Mouse (Mus musculus) cerebellum, postnatal 4 days (tissue): Measurements from ENCODE around the gene Poc1b.
"Not testable (repeated sequence)": the region's sequence is repeated elsewhere in the genome, so short reads cannot be mapped to it uniquely, and the experiment has no call there.

Experiments
- DNase-seq, 2 experiments: peaks; one replicate each; pipeline ENCODE4 v3.0.0; 2022; ENCODE audit warnings: low spot score in 2 of 2, mixed read lengths in 1 of 2

Gene Poc1b

GRCm38 (mm10) chr10:99157697-99158096 lies 50.9 kb downstream of the Poc1b start:
- DNase-seq: not testable (repeated sequence)

DNA sequence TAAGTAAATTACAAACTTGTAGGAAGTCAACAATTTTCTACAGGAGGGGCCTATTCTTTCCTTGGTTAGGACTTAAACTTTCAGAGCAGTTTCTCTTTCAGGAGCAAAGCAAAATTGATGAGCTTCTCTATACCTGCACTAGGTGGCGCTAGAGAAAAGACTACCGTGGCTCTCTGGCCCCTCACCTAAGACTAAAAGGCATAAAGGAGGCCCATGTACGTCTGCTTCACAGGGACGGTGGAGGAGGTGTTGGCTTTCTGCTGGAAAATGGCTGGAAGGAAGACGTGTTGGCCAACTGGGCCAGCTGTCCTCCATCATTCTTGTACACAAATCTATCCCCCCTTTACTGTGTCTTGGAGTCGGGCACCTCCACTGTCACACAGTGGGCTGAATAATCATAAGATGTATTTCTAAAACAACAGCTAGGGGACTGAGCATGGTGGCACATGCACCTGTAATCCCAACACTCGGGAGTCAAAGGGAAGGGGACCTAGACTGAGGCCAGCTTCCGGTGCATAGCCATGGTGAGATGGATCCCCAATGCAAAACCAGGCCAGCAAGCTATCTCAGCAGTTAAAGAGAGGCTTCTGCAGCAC lies 55.2 kb downstream of the Poc1b start:
- no peak for DNase-seq

GRCm38 (mm10) chr10:99163002-99163401 lies 56.2 kb downstream of the Poc1b start:
- no peak for DNase-seq

DNA sequence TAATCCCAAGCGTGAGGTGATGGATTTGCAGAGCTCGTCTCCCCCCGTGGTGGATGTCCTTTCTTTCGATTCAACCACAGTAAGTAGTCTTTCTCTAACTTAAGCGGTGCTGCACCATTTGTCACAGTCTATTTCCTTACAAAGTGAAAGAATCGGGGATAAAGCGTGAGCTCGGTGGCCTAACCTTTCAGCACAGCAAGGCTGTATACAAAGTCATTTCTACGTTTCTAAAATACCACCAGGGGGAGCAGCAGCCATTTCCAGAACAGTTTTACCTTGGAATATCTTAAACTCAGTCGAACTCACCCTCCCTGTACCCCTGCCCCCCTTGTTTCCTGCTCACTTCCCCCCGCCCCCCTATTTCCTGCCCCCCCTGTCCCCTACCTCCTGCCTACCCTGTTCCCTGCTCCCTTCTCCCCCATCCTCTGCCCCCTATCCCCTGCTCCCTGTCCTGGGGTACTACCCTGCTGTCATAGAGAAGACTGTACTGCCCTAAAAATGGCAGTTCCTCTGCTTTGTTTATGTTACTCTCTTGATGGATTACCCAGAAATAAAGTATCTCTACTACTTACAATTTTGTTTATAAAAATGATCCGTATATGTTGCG lies 58.1 kb downstream of the Poc1b start:
- peak in 1 of 2 experiments; percentile 30 for DNase-seq

DNA sequence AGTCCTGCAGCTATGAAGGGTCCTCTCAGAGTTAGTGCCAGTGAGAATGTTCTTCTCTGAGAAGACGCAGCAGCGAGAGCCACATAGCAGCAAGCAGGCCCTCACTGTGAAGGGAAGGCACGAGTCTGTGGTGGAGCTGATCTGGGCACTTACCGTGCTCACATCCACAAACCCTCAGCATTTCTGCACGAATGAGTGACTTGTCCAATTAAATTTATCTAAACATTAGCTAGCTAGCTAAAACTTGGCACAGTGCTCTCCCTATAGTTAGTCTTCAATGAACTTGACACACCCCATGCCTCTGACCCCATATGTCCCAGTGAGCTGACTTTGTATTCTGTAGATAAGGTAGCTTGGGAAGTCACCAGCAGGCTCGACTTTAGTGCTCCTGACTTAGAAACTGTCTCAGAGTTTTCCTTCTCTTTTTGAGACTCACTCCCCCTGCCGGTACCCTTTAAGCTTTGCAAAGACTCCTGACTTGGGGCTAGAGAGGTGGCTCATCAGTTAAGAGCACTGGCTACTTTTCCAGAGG lies 59.0 kb downstream of the Poc1b start:
- DNase-seq: no peak

DNA sequence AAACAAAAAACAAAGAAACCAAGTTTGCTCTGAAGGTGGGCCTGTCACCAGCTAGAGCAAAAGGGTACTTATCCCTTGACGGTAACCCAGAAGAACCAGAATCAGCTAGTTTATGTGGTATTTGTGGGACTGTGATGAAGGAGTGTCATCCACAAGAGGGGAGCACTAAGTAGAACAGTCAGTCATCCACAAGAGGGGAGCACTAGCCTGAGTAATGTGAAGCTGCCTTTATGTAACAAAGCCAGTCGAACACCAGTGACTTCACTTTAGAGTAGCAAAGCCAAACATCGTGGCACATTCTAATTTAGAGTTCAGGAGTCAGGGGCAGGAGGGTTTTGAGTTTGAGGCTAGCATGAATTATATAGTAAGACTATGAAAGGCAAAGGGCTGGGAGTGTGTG lies 59.6 kb downstream of the Poc1b start:
- no peak for DNase-seq

DNA sequence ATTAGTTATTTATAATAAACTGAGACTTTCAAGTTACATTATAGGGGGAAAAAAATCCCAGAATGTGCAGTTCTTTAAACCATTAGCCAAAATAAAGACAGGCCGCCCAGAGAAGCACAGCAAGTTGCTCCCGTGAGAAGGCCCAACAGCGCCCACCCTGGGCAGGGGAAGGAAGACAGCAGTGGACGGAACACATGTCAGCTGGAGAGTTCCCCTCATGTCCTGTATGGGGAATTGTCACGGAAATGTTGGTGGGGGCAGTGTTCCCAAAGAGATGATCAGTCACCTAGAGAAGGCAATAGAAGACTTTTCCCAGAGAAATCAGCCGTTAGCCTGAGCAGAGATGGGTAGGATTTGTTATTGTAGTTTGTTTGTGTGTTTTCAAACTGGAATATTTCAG lies 61.6 kb downstream of the Poc1b start:
- DNase-seq: no peak

- DNase-seq: peak in 1 of 2 experiments; percentile 19
These were observed 62.3 kb downstream of the Poc1b start for GRCm38 (mm10) chr10:99168840-99169764.

DNA sequence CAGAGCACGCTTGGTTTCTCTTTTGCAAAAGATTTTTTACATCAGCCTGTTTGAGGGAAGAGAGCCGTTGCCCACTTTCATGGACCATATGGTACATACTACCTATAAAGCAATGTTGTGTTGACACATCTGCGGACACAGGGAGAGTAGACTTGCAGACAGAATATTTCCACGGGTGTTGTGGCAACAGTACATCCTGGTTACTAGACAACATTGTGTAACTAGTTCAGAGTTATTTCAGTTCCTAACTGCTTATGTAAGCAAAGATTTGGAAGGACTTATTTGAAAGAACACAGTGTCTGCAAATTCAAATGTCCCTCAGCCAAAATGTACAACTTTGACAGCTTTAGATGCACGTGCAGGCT lies 62.9 kb downstream of the Poc1b start:
- no peak for DNase-seq

GRCm38 (mm10) chr10:99171961-99172497 lies 65.2 kb downstream of the Poc1b start:
- peak in 1 of 2 experiments; percentile 17 for DNase-seq

DNA sequence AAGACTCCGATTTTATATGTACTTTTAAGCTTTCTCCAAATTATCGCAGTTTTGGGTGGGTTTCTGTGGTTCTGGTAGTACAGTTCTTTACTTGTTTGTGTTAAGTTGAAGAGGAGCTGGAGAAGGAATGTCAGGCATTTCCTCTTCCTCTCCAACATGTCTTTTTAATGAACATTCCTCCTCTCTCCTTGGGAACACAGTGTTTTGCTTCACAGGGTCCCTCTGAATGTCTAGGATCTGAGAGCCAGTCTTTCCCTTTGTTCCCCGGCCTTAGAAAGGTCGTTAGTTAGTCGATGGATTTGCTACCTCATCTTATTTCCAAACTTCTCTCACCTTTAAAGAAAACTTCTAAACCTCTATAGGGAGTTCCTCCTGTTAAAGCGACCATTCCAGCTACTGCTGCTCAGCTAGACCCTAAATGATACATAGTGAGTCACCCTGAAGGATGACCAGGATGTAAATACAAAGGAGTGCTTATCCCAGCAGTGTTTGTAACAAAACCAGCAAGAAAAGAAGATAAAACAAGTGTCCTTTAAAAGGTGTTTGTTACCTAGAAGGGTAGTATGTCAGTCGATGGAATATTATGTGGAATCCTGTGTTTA lies 66.2 kb downstream of the Poc1b start:
- no peak for DNase-seq

GRCm38 (mm10) chr10:99176911-99177310 lies 70.1 kb downstream of the Poc1b start:
- no peak for DNase-seq

GRCm38 (mm10) chr10:99178118-99178517 lies 71.3 kb downstream of the Poc1b start:
- DNase-seq: no peak

- no peak for DNase-seq
These were observed 72.3 kb downstream of the Poc1b start for GRCm38 (mm10) chr10:99179122-99179521.

DNA sequence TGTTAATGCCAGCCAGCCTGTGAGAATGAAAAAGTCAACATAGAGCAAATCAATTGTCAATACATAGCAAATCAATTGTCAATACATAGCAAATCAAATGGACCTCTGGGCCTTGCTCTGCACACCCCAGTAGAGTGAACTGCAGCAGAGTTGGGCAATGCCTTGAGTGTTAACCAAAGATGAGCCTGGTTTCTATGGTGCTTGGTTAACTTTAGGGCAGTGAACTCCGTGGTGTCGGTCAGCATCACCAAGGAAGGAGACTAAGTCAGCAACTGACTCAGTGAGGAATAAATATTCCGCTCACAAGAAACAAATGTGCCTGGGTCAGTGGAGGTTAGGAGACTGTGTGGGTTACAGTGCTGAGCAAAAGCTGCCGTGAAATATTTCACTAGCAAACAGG lies 72.7 kb downstream of the Poc1b start:
- DNase-seq: no peak

DNA sequence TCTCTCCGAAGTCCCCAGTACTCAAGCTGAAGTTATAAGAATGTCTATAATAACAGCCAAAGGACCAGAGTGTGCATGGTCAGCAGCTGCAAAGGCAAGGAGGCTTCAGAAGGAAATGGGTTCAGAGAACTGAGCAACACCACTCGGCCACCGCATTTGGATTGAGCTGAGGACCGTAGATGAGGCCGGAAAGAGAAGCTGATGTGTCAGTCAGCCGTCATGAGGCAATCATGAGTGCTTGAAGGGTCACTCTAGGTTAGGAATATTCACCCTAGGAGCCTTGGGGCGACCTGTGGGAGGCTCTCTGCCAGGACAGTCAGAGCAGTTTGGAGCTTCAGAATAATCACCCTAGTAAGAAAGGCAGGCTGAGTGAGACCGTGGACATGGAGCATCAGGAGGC lies 74.7 kb downstream of the Poc1b start:
- no peak for DNase-seq

GRCm38 (mm10) chr10:99182107-99182506 lies 75.3 kb downstream of the Poc1b start:
- no peak for DNase-seq

GRCm38 (mm10) chr10:99188175-99188574 lies 81.3 kb downstream of the Poc1b start:
- no peak for DNase-seq

DNA sequence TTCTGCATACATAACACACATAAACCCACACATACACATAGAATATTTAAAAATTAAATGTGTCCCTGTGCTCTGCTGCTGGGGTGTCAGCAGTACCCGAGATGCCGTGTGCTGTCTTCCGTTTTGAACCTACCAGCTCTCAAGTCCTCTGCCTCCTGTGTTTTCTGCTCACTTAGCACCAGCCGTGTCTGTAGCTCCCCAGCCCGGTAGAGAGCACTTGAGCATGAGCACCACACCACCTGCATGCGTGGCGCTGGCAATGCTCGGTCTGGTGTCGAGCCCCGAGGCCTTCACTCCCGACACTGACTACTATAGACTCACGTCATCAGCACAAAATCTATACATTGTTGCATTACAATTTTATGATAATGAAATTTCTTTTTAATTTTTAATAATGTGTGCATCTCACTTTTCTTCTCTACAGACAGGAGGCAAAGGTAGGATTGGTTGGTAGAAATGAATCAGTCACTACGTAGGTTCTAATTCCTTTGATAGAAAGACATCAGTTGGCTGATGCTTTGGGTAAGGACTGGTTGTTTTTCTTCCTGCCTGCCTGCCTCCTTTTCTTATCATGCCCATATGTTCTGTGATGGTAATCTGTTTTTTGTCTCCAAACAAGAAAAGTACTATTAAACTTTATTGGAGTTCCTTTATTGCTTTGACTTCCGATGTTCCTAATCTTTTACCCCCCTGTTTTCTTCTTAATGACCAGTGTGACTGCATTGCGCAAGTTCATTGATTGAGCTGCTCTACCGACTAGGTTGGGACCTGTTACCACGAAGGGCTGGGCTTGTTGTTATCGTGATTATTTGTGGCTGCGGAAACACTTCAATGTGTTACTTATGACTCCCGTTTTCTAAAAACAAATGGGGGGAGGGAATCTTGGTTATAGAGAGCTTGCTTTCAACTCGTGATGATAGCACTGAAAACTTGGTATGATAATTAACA lies 82.1 kb downstream of the Poc1b start:
- DNase-seq: no peak

DNA sequence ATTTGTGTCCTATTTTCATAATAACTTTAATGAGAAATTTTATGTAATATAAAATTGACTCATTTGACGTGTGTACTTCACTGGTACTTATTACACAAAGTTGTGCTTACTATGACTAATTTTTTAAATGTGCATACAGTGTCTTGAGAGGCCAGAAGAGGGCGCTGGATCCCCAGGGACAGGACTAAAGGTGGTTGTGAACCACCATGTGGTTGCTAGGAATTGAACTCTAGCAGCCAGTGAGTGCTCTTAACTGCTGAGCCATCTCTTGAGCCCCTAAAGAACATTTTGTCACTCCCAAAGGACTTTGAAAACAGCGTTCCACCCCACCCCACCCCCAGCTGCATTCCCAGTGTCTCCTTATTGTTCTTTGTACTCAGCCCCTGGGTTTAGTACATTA lies 84.0 kb downstream of the Poc1b start:
- DNase-seq: peak in 1 of 2 experiments; percentile 31
